Mouse (Mus musculus) CD4-positive helper T cell, adult 2 months (primary cell): Measurements from ENCODE around the gene Obscn.
A peak's percentile ranks its signal among the peaks of the same experiment; 100 is the strongest.

ENCODE experiments used
- DNase-seq: peaks from one replicate; pipeline ENCODE4 v3.0.0-alpha.2; 2012; ENCODE audit warnings: low read depth, missing footprints, low spot score

Gene Obscn

GRCm38 (mm10) chr11:59058025-59058424 lies 78.2 kb downstream of the Obscn start:
- DNase-seq = no peak

GRCm38 (mm10) chr11:59051031-59051430 lies 85.2 kb downstream of the Obscn start:
- no peak for DNase-seq

GRCm38 (mm10) chr11:59044703-59045330 lies 91.4 kb downstream of the Obscn start:
- no peak for DNase-seq

GRCm38 (mm10) chr11:59029003-59029402 lies 107.2 kb downstream of the Obscn start:
- no peak for DNase-seq

GRCm38 (mm10) chr11:59026411-59026810 lies 109.8 kb downstream of the Obscn start:
- DNase-seq = no peak

GRCm38 (mm10) chr11:59015052-59015451 lies 121.2 kb downstream of the Obscn start:
- DNase-seq = no peak

GRCm38 (mm10) chr11:59002327-59003079 lies 133.7 kb downstream of the Obscn start:
- DNase-seq = no peak

- DNase-seq = no peak
Measured at GRCm38 (mm10) chr11:59000635-59001034, 135.6 kb downstream of the Obscn start.

- DNase-seq = no peak
Measured at GRCm38 (mm10) chr11:58999830-59000229, 136.4 kb downstream of the Obscn start.

GRCm38 (mm10) chr11:58999158-58999557 lies 137.0 kb downstream of the Obscn start:
- no peak for DNase-seq

- no peak for DNase-seq
Measured at GRCm38 (mm10) chr11:58997541-58997940, 138.7 kb downstream of the Obscn start.

GRCm38 (mm10) chr11:58995807-58996370 lies 140.3 kb downstream of the Obscn start:
- DNase-seq = peak; percentile 50

GRCm38 (mm10) chr11:58995061-58995806 lies 141.0 kb downstream of the Obscn start:
- no peak for DNase-seq

GRCm38 (mm10) chr11:58994337-58994826 lies 141.8 kb downstream of the Obscn start:
- peak; percentile 58 for DNase-seq

- DNase-seq = no peak
Measured at GRCm38 (mm10) chr11:58993091-58993670, 143.0 kb downstream of the Obscn start.

- no peak for DNase-seq
Measured at GRCm38 (mm10) chr11:58991911-58992310, 144.3 kb downstream of the Obscn start.

GRCm38 (mm10) chr11:58990794-58991193 lies 145.4 kb downstream of the Obscn start:
- DNase-seq = no peak

- DNase-seq = no peak
Measured at GRCm38 (mm10) chr11:58990141-58990540, 146.1 kb downstream of the Obscn start.

GRCm38 (mm10) chr11:58989166-58989565 lies 147.0 kb downstream of the Obscn start:
- no peak for DNase-seq

- DNase-seq = no peak
Measured at GRCm38 (mm10) chr11:58985299-58985917, 150.8 kb downstream of the Obscn start.

GRCm38 (mm10) chr11:58984657-58985056 lies 151.5 kb downstream of the Obscn start:
- DNase-seq = no peak
